20 mouse cellular contexts compared by ENCODE assay signal in the genomic region with DNA sequence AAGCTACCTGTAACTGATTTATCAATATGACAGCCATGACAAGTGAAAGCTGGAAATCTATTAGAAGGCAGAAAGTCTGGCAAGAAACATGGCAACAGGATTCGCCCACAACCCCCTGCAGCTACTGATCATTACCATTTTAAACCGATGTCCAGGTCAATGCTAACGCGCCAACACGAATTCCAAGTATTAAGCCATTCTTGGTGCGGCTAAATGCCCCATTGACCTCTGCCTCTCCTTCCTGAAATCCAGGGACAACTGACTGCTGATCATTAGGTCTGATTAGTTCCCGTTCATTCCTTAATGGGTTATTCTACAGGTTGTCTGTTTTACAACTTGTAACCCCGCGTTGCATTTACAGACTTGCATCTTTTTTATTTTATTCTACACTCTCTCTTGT. TPM values are rescaled to one million over a fixed set of nuclear protein-coding genes. Genes with fewer than 3 reads are reported as not detected.
DNase-seq lines count a peak whose midpoint lies in the region; ATAC-seq lines count a peak whose summit lies in the region.
"Had no signal": no experiment of that assay in that cellular context is flagged by ENCODE, and none has a peak within 500 bp of the region (broad histone marks: within the 10 kb centered on the region; RNA-seq: fewer than 3 reads in every experiment).

No protein-coding gene starts in this region.

- H3K9me3 ChIP-seq in hindbrain, embryonic 11.5 days (ENCODE audit: control insufficient read depth, low read length): no peaks in the 10 kb centered on the region
- H3K9me3 ChIP-seq in hindbrain, embryonic 10.5 days: no peaks in the 10 kb centered on the region
- H3K9me3 ChIP-seq in forebrain, embryonic 15.5 days: no peaks in the 10 kb centered on the region
- no peaks in the 10 kb centered on the region for H3K9me3 ChIP-seq in hindbrain, embryonic 16.5 days (ENCODE audit: control insufficient read depth, low read length)
- no peaks in the 10 kb centered on the region for H3K9me3 ChIP-seq in neural tube, embryonic 14.5 days (ENCODE audit: control insufficient read depth, low read length)
- H3K9me3 ChIP-seq: embryonic facial prominence, embryonic 12.5 days; heart, embryonic 13.5 days; intestine, embryonic 15.5 days; kidney, embryonic 15.5 days had no signal

- no peak for ATAC-seq in hindbrain, embryonic 11.5 days (ENCODE audit: low FRiP score)
- ATAC-seq in forebrain, embryonic 15.5 days (replicated peaks): no peak
- no peak for ATAC-seq in hindbrain, embryonic 16.5 days
- ATAC-seq in neural tube, embryonic 14.5 days (ENCODE audit: low read depth): no peak
- ATAC-seq: intestine, embryonic 15.5 days; lung, postnatal 0 days had no signal

- no peak overlapping the region for H3K9ac ChIP-seq in hindbrain, embryonic 11.5 days (ENCODE audit: low read depth, low read length)
- no peak overlapping the region for H3K9ac ChIP-seq in forebrain, embryonic 15.5 days (replicated peaks)
- no peak overlapping the region for H3K9ac ChIP-seq in hindbrain, embryonic 16.5 days (ENCODE audit: low read depth, low read length)
- no peak overlapping the region for H3K9ac ChIP-seq in neural tube, embryonic 14.5 days (replicated peaks; ENCODE audit: low read depth, low read length)
- H3K9ac ChIP-seq: embryonic facial prominence, embryonic 12.5 days; heart, embryonic 13.5 days; intestine, embryonic 15.5 days; kidney, embryonic 15.5 days had no signal

- peak overlapping the region; percentile 53; the same call in 1 of the 2 replicates for H3K27ac ChIP-seq in hindbrain, embryonic 11.5 days (ENCODE audit: low read depth, low read length)
- H3K27ac ChIP-seq in hindbrain, embryonic 10.5 days: no peak overlapping the region; the same call in 1 of the 2 replicates
- peak overlapping the region; percentile 76 for H3K27ac ChIP-seq in forebrain, embryonic 15.5 days (replicated peaks)
- H3K27ac ChIP-seq in hindbrain, embryonic 16.5 days (ENCODE audit: low read depth, low read length): peak overlapping the region; percentile 87
- peak overlapping the region; percentile 83; the same call in 1 of the 2 replicates for H3K27ac ChIP-seq in neural tube, embryonic 14.5 days (ENCODE audit: low read depth, low read length)
- H3K27ac ChIP-seq: embryonic facial prominence, embryonic 12.5 days; heart, embryonic 13.5 days; intestine, embryonic 15.5 days; kidney, embryonic 15.5 days had no signal

- no peak overlapping the region for H3K4me3 ChIP-seq in hindbrain, embryonic 11.5 days (ENCODE audit: low read depth, low read length)
- no peak overlapping the region for H3K4me3 ChIP-seq in hindbrain, embryonic 10.5 days
- no peak overlapping the region for H3K4me3 ChIP-seq in forebrain, embryonic 15.5 days
- no peak overlapping the region for H3K4me3 ChIP-seq in hindbrain, embryonic 16.5 days (ENCODE audit: low read length)
- no peak overlapping the region for H3K4me3 ChIP-seq in neural tube, embryonic 14.5 days (ENCODE audit: low read depth, low read length)
- H3K4me3 ChIP-seq: embryonic facial prominence, embryonic 12.5 days; erythroblast, embryonic 14.5 days; heart, embryonic 13.5 days; intestine, embryonic 15.5 days; kidney, embryonic 15.5 days; layer of hippocampus, adult 2 months had no signal

- peaks cover 2% of the 10 kb centered on the region for H3K4me1 ChIP-seq in hindbrain, embryonic 11.5 days (replicated peaks; ENCODE audit: control insufficient read depth, insufficient read depth, low read length)
- peaks cover 44% of the 10 kb centered on the region for H3K4me1 ChIP-seq in hindbrain, embryonic 10.5 days (replicated peaks)
- 0 out of 2 replicates have a peak, but pooled peaks cover 14% of the 10 kb centered on the region for H3K4me1 ChIP-seq in forebrain, embryonic 15.5 days
- H3K4me1 ChIP-seq in hindbrain, embryonic 16.5 days (ENCODE audit: control insufficient read depth, insufficient read depth, low read depth, low read length): peaks cover 32% of the 10 kb centered on the region
- H3K4me1 ChIP-seq in neural tube, embryonic 14.5 days (ENCODE audit: control insufficient read depth, insufficient read depth, low read length): peaks cover 17% of the 10 kb centered on the region

- no peak overlapping the region for H3K4me2 ChIP-seq in hindbrain, embryonic 11.5 days (replicated peaks; ENCODE audit: low read depth, low read length)
- no peak overlapping the region for H3K4me2 ChIP-seq in forebrain, embryonic 15.5 days (replicated peaks)
- no peak overlapping the region for H3K4me2 ChIP-seq in hindbrain, embryonic 16.5 days (ENCODE audit: low read length)
- H3K4me2 ChIP-seq in neural tube, embryonic 14.5 days (ENCODE audit: low read depth, low read length): no peak overlapping the region
- H3K4me2 ChIP-seq: embryonic facial prominence, embryonic 12.5 days; heart, embryonic 13.5 days; intestine, embryonic 15.5 days; kidney, embryonic 15.5 days had no signal

- no peaks in the 10 kb centered on the region for H3K36me3 ChIP-seq in hindbrain, embryonic 11.5 days (ENCODE audit: control insufficient read depth, insufficient read depth, low read length)
- H3K36me3 ChIP-seq in hindbrain, embryonic 10.5 days: peaks cover 36% of the 10 kb centered on the region
- peaks cover 38% of the 10 kb centered on the region for H3K36me3 ChIP-seq in forebrain, embryonic 15.5 days
- H3K36me3 ChIP-seq in hindbrain, embryonic 16.5 days (ENCODE audit: control insufficient read depth, insufficient read depth, low read length): peaks cover 25% of the 10 kb centered on the region
- peaks cover 13% of the 10 kb centered on the region; the same call in 1 of the 2 replicates for H3K36me3 ChIP-seq in neural tube, embryonic 14.5 days (ENCODE audit: control insufficient read depth, insufficient read depth, low read length)
- H3K36me3 ChIP-seq: embryonic facial prominence, embryonic 12.5 days; heart, embryonic 13.5 days; intestine, embryonic 15.5 days; kidney, embryonic 15.5 days had no signal

- H3K27me3 ChIP-seq in hindbrain, embryonic 11.5 days (ENCODE audit: control insufficient read depth, insufficient read depth, low read length): no peaks in the 10 kb centered on the region
- H3K27me3 ChIP-seq in hindbrain, embryonic 10.5 days (ENCODE audit: insufficient read depth, poor library complexity, severe bottlenecking): no peaks in the 10 kb centered on the region
- H3K27me3 ChIP-seq in forebrain, embryonic 15.5 days: no peaks in the 10 kb centered on the region
- H3K27me3 ChIP-seq in hindbrain, embryonic 16.5 days (replicated peaks; ENCODE audit: control insufficient read depth, insufficient read depth, low read length): no peaks in the 10 kb centered on the region
- no peaks in the 10 kb centered on the region for H3K27me3 ChIP-seq in neural tube, embryonic 14.5 days (ENCODE audit: control insufficient read depth, insufficient read depth, low read length)
- H3K27me3 ChIP-seq: embryonic facial prominence, embryonic 12.5 days; heart, embryonic 13.5 days; intestine, embryonic 15.5 days; kidney, embryonic 15.5 days had no signal

- 81% methylated on average over 9 of the region's 9 CpGs for WGBS in hindbrain, embryonic 11.5 days
- WGBS in hindbrain, embryonic 10.5 days: 86% methylated on average over 9 of the region's 9 CpGs
- 90% methylated on average over 9 of the region's 9 CpGs for whole genome bisulfite sequencing in forebrain, embryonic 15.5 days
- 80% methylated on average over 9 of the region's 9 CpGs for WGBS in hindbrain, embryonic 16.5 days
- WGBS in neural tube, embryonic 14.5 days: 73% methylated on average over 9 of the region's 9 CpGs

- no peak for DNase-seq in hindbrain, embryonic 11.5 days (ENCODE audit: low spot score)
- DNase-seq in hindbrain, embryonic 10.5 days (ENCODE audit: low spot score): no peak
- DNase-seq in right cerebral cortex, postnatal 25 days: no peak
- DNase-seq in spleen, adult 12 weeks (ENCODE audit: low spot score): no peak
- no peak for DNase-seq in kidney, postnatal 10 days
- DNase-seq: cerebellum, adult 8-10 months; gastrocnemius, postnatal 14 days; heart, adult 18-20 months; thymus, adult 2 months had no signal

RNA-seq across cellular contexts. Expression of a gene that starts 17.6 kb away (rescaled TPM):
- polyA plus RNA-seq in hindbrain, embryonic 11.5 days (2014; fragmentation: Nextera tagmentation; extraction: Ambion mirVana): 0.68 and 1.0 TPM in 2 replicates
- polyA plus RNA-seq in hindbrain, embryonic 10.5 days (2016; fragmentation: Nextera tagmentation; extraction: Ambion mirVana): 0.40 and 0.80 TPM in 2 replicates
- polyA plus RNA-seq in forebrain, embryonic 15.5 days (2015; fragmentation: Nextera tagmentation; extraction: Ambion mirVana): 3.5 and 3.9 TPM in 2 replicates
- 2.7 and 3.8 TPM in 2 replicates for polyA plus RNA-seq in hindbrain, embryonic 16.5 days (2015; fragmentation: Nextera tagmentation; extraction: Ambion mirVana)
- 1.1 and 1.9 TPM in 2 replicates for polyA plus RNA-seq in neural tube, embryonic 14.5 days (2014; fragmentation: Nextera tagmentation; extraction: Ambion mirVana)
- polyA plus RNA-seq: erythroblast, embryonic 14.5 days; intestine, embryonic 15.5 days; liver, embryonic 16.5 days; lung, postnatal 0 days had no signal

RNA-seq across cellular contexts. Expression of a gene that starts 51.4 kb away (rescaled TPM):
- polyA plus RNA-seq in hindbrain, embryonic 11.5 days (2014; fragmentation: Nextera tagmentation; extraction: Ambion mirVana): 0.96 and 1.6 TPM in 2 replicates
- 0.65 and 0.66 TPM in 2 replicates for polyA plus RNA-seq in hindbrain, embryonic 10.5 days (2016; fragmentation: Nextera tagmentation; extraction: Ambion mirVana)
- polyA plus RNA-seq in forebrain, embryonic 15.5 days (2015; fragmentation: Nextera tagmentation; extraction: Ambion mirVana): 0.22 and 0.23 TPM in 2 replicates
- polyA plus RNA-seq in hindbrain, embryonic 16.5 days (2015; fragmentation: Nextera tagmentation; extraction: Ambion mirVana): 0.26 and 0.45 TPM in 2 replicates
- 0.22 TPM in 1 of 2 replicates, not detected in the other for polyA plus RNA-seq in neural tube, embryonic 14.5 days (2014; fragmentation: Nextera tagmentation; extraction: Ambion mirVana)
- polyA plus RNA-seq: erythroblast, embryonic 14.5 days had no signal
